Comparison of ENCODE assay signal across 16 mouse cellular contexts in the genomic region with DNA sequence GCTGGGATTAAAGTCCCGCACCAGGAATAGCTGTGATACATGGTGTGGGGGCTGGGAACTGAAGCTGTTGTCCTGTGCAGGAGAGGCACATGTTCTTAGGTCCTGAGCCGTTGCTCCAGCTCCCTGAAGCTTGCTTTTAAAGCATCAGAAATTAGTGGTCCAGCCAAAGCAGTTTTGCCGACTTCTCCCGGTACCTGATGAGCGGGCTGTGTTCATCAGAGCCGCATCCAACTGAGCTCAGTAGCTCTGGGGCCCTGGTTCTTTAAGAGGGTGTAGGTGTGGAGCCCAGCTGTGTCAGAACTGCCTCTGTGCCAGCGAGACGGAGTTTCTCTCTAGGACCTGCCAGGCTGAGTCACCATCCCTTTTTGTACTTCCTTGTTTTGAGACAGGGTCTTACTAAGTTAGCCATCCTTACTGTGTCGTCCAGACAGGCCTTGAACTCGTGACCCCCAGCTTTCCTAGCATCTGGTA. TPM values are rescaled to one million over a fixed set of nuclear protein-coding genes. Genes with fewer than 3 reads are reported as not detected.
A peak's percentile ranks its signal among the peaks of the same experiment; 100 is the strongest.
DNase-seq lines count a peak whose midpoint lies in the region; ATAC-seq and TF ChIP-seq lines count a peak whose summit lies in the region.
"Had no signal": no experiment of that assay in that cellular context is flagged by ENCODE, and none has a peak within 500 bp of the region (broad histone marks: within the 10 kb centered on the region; RNA-seq: fewer than 3 reads in every experiment).

No protein-coding gene starts in this region.

- TF ChIP-seq CTCF in gastrocnemius, adult 2 months (IDR thresholded peaks at IDR 0.05), result no peak
- no peak for TF ChIP-seq CTCF in hindbrain, postnatal 0 days (IDR thresholded peaks at IDR 0.05; ENCODE audit: low read depth)

- peak; percentile 63 to 82 for ATAC-seq in hematopoietic stem cell, adult 5-6 weeks (replicated peaks in 1 of 2; ENCODE audit: insufficient read depth in 1 of 2, low FRiP score in 2 of 2, low TSS enrichment in 1 of 2, low read depth in 1 of 2, poor library complexity in 2 of 2, severe bottlenecking in 2 of 2)
- ATAC-seq in forebrain, embryonic 13.5 days, result no peak
- ATAC-seq in hindbrain, postnatal 0 days, result no peak
- ATAC-seq: lung, postnatal 0 days had no signal

- no peak overlapping the region for H3K4me3 ChIP-seq in gastrocnemius, adult 2 months
- no peak overlapping the region for H3K4me3 ChIP-seq in forebrain, embryonic 13.5 days
- H3K4me3 ChIP-seq in hindbrain, postnatal 0 days (ENCODE audit: low read length), result no peak overlapping the region
- H3K4me3 ChIP-seq: heart, embryonic 15.5 days had no signal

- WGBS in forebrain, embryonic 13.5 days, result 81% methylated on average over 10 of the region's 10 CpGs
- 79% methylated on average over 10 of the region's 10 CpGs for WGBS in hindbrain, postnatal 0 days

- peaks cover 20% of the 10 kb centered on the region; the same call in 1 of the 2 replicates for H3K36me3 ChIP-seq in forebrain, embryonic 13.5 days (ENCODE audit: poor library complexity, severe bottlenecking)
- peaks cover 7% of the 10 kb centered on the region; the same call in 1 of the 2 replicates for H3K36me3 ChIP-seq in hindbrain, postnatal 0 days (ENCODE audit: insufficient read depth, low read length)

- intact Hi-C loops in gastrocnemius, adult 2 months (cut with DNase I), result no loop called here

- no peak overlapping the region for H3K4me2 ChIP-seq in forebrain, embryonic 13.5 days
- no peak overlapping the region for H3K4me2 ChIP-seq in hindbrain, postnatal 0 days (ENCODE audit: low read depth, low read length)
- H3K4me2 ChIP-seq: heart, embryonic 15.5 days; hindbrain, embryonic 14.5 days had no signal

- DNase-seq in gastrocnemius, adult 2 months, result peak; percentile 29
- no peak for DNase-seq in gastrocnemius, adult 18-20 months (ENCODE audit: low spot score)
- DNase-seq in spleen, postnatal 36 days (ENCODE audit: low spot score in 2 of 2), result peak; percentile 15 to 22
- no peak for DNase-seq in spleen, postnatal 14 days (ENCODE audit: low spot score in 2 of 2)
- no peak for DNase-seq in urinary bladder, postnatal 14 days (ENCODE audit: low spot score)
- DNase-seq in hindbrain, postnatal 0 days (ENCODE audit: low spot score), result no peak
- DNase-seq: cerebellum, postnatal 25 days; midbrain, embryonic 14.5 days; thymus, postnatal 14 days had no signal

- 0 out of 2 replicates have a peak overlapping the region, but pooled peaks have one; percentile 12 for H3K27ac ChIP-seq in gastrocnemius, adult 2 months
- H3K27ac ChIP-seq in forebrain, embryonic 13.5 days, result no peak overlapping the region
- no peak overlapping the region for H3K27ac ChIP-seq in hindbrain, postnatal 0 days
- H3K27ac ChIP-seq: heart, embryonic 15.5 days; hindbrain, embryonic 14.5 days; kidney, postnatal 0 days had no signal

- H3K4me1 ChIP-seq in forebrain, embryonic 13.5 days, result no peaks in the 10 kb centered on the region
- H3K4me1 ChIP-seq in hindbrain, postnatal 0 days (ENCODE audit: insufficient read depth, low read length), result no peaks in the 10 kb centered on the region
- H3K4me1 ChIP-seq: heart, embryonic 15.5 days had no signal

- no peak overlapping the region for H3K9ac ChIP-seq in forebrain, embryonic 13.5 days
- no peak overlapping the region for H3K9ac ChIP-seq in hindbrain, postnatal 0 days (replicated peaks; ENCODE audit: low read length)
- H3K9ac ChIP-seq: heart, embryonic 15.5 days; hindbrain, embryonic 14.5 days had no signal

- H3K27me3 ChIP-seq in forebrain, embryonic 13.5 days, result no peaks in the 10 kb centered on the region
- H3K27me3 ChIP-seq in hindbrain, postnatal 0 days (ENCODE audit: insufficient read depth, low read length), result no peaks in the 10 kb centered on the region
- H3K27me3 ChIP-seq: heart, embryonic 15.5 days had no signal

- no peaks in the 10 kb centered on the region for H3K9me3 ChIP-seq in forebrain, embryonic 13.5 days (replicated peaks)
- H3K9me3 ChIP-seq in hindbrain, postnatal 0 days (ENCODE audit: low read length), result no peaks in the 10 kb centered on the region
- H3K9me3 ChIP-seq: heart, embryonic 15.5 days had no signal

RNA-seq across cellular contexts. Expression of gene As3mt, which starts 8.2 kb away (rescaled TPM):
- total RNA-seq in gastrocnemius, adult 2 months (2021), result 100 to 1,000 TPM in 1 of 2 experiments, 10 to 100 TPM in 1; 76.3 to 106 TPM
- 10 to 100 TPM; 89.3 to 93.6 TPM for total RNA-seq in gastrocnemius, adult 18-20 months (2021)
- 62.6 and 67.5 TPM in 2 replicates for total RNA-seq in hematopoietic stem cell, adult 5-6 weeks (2017)
- polyA plus RNA-seq in forebrain, embryonic 13.5 days (2015; fragmentation: Nextera tagmentation; extraction: Ambion mirVana), result 16.6 and 18.0 TPM in 2 replicates
- total RNA-seq in hindbrain, postnatal 0 days (2014; rRNA removed), result 16.0 and 19.0 TPM in 2 replicates
- 32.9 and 34.9 TPM in 2 replicates for polyA plus RNA-seq in hindbrain, postnatal 0 days (2015; fragmentation: Nextera tagmentation; extraction: Ambion mirVana)

RNA-seq across cellular contexts. Expression of gene Borcs7, which starts 9.3 kb away (rescaled TPM):
- total RNA-seq in gastrocnemius, adult 2 months (2021), result 10 to 100 TPM; 12.1 to 12.2 TPM
- total RNA-seq in gastrocnemius, adult 18-20 months (2021), result 10 to 100 TPM; 12.3 to 12.6 TPM
- 5.9 and 7.6 TPM in 2 replicates for total RNA-seq in hematopoietic stem cell, adult 5-6 weeks (2017)
- 14.3 and 16.5 TPM in 2 replicates for polyA plus RNA-seq in forebrain, embryonic 13.5 days (2015; fragmentation: Nextera tagmentation; extraction: Ambion mirVana)
- 9.3 and 11.2 TPM in 2 replicates for total RNA-seq in hindbrain, postnatal 0 days (2014; rRNA removed)
- 37.1 and 38.9 TPM in 2 replicates for polyA plus RNA-seq in hindbrain, postnatal 0 days (2015; fragmentation: Nextera tagmentation; extraction: Ambion mirVana)

RNA-seq across cellular contexts. Expression of gene Cyp17a1, which starts 26.1 kb away (rescaled TPM):
- not detected for total RNA-seq in gastrocnemius, adult 2 months (2021)
- not detected for total RNA-seq in gastrocnemius, adult 18-20 months (2021)
- not detected in 2 replicates for total RNA-seq in hematopoietic stem cell, adult 5-6 weeks (2017)
- not detected in 2 replicates for polyA plus RNA-seq in forebrain, embryonic 13.5 days (2015; fragmentation: Nextera tagmentation; extraction: Ambion mirVana)
- not detected in 2 replicates for total RNA-seq in hindbrain, postnatal 0 days (2014; rRNA removed)
- polyA plus RNA-seq in hindbrain, postnatal 0 days (2015; fragmentation: Nextera tagmentation; extraction: Ambion mirVana), result not detected in 2 replicates
- total RNA-seq: gastrocnemius, adult 8-10 months had no signal
- polyA plus RNA-seq: hindbrain, embryonic 14.5 days; kidney, postnatal 0 days; midbrain, embryonic 14.5 days had no signal

Comparison
In these comparisons a context has a peak if more than half of its experiments do, and no peak if none do; other contexts are left out.
1. DNase-seq: peak in gastrocnemius, adult 2 months (single experiment) and spleen, postnatal 36 days (2 of 2); none in gastrocnemius, adult 18-20 months (single experiment), spleen, postnatal 14 days (0 of 2), urinary bladder, postnatal 14 days (single experiment) and hindbrain, postnatal 0 days (single experiment).
2. ATAC-seq: peak in hematopoietic stem cell, adult 5-6 weeks (2 of 2); none in forebrain, embryonic 13.5 days (single experiment) and hindbrain, postnatal 0 days (single experiment).